Mouse (Mus musculus): ENCODE data around the gene Rmnd5b. TPM values are rescaled to one million over a fixed set of nuclear protein-coding genes. Genes with fewer than 3 reads are reported as not detected.

Rmnd5b gene
- total and polyA plus RNA-seq, 3 experiments, result 41.1 to 59.5 (median 46.7) TPM

- no peak for TF ChIP-seq POLR2AphosphoS2 (IDR thresholded peaks at IDR 0.05; ENCODE audit: low read depth, low read length)
- Histone ChIP-seq H3K9ac (ENCODE audit: insufficient read depth, low read depth) (no peak overlapping the region), H3K27me3 (replicated peaks) (no peaks in the 10 kb centered on the region), H3K79me2 (replicated peaks; ENCODE audit: control insufficient read depth, extremely low read depth, insufficient read depth, poor library complexity, severe bottlenecking) (no peaks in the 10 kb centered on the region), H3K36me3 (replicated peaks in 1 of 2; ENCODE audit: control insufficient read depth in 1 of 2, insufficient read depth in 1 of 2, low read length in 1 of 2) (peaks cover 76 to 94% of the 10 kb centered on the region in 2 experiments), H3K27ac (ENCODE audit: insufficient read depth, low read depth) (no peak overlapping the region), H3K4me3 (replicated peaks in 1 of 3; ENCODE audit: low read depth in 2 of 3, low read length in 2 of 3, poor library complexity in 1 of 3) (no peak overlapping the region), H3K4me1 (ENCODE audit: control insufficient read depth in 1 of 2, insufficient read depth in 2 of 2) (peaks cover 2 to 20% of the 10 kb centered on the region in 2 experiments; a peak in 3 of 4 replicates), H3K4me2 (ENCODE audit: insufficient read depth, low read depth, poor library complexity, severe bottlenecking) (no peak overlapping the region), H3K9me3 (replicated peaks; ENCODE audit: low read length) (no peaks in the 10 kb centered on the region)
- dilution Hi-C loops (cut with MboI; ENCODE audit: extremely low pct_ligation_motif_present, extremely low pct_unique_long_range_greater_than_20kb, low sequenced_read_pairs), result no loop called here
- in situ Hi-C loops (cut with MboI; ENCODE audit: low pct_ligation_motif_present, low pct_unique_long_range_greater_than_20kb, low sequenced_read_pairs), result no loop called here
- no peak for DNase-seq (ENCODE audit: extremely low read depth)
Observed at GRCm38 (mm10) chr11:51591168-51591567, 44.5 kb downstream of the Rmnd5b start.

- dilution Hi-C loops (cut with MboI; ENCODE audit: extremely low pct_ligation_motif_present, extremely low pct_unique_long_range_greater_than_20kb, low sequenced_read_pairs) (no loop called here), in situ Hi-C loops (cut with MboI; ENCODE audit: low pct_ligation_motif_present, low pct_unique_long_range_greater_than_20kb, low sequenced_read_pairs) (no loop called here)
- H3K79me2 ChIP-seq (replicated peaks; ENCODE audit: control insufficient read depth, extremely low read depth, insufficient read depth, poor library complexity, severe bottlenecking), result no peaks in the 10 kb centered on the region
- H3K27ac ChIP-seq (ENCODE audit: insufficient read depth, low read depth), result no peak overlapping the region
- H3K4me1 ChIP-seq (ENCODE audit: control insufficient read depth in 1 of 2, insufficient read depth in 2 of 2), result peaks cover 9 to 27% of the 10 kb centered on the region in 2 experiments
- DNase-seq (ENCODE audit: extremely low read depth), result no peak
- no peak overlapping the region for H3K4me2 ChIP-seq (ENCODE audit: insufficient read depth, low read depth, poor library complexity, severe bottlenecking)
- peaks cover 65 to 90% of the 10 kb centered on the region in 2 experiments for H3K36me3 ChIP-seq (replicated peaks in 1 of 2; ENCODE audit: control insufficient read depth in 1 of 2, insufficient read depth in 1 of 2, low read length in 1 of 2)
- no peak for TF ChIP-seq ZC3H11A (IDR thresholded peaks at IDR 0.05; ENCODE audit: low read depth, low read length)
- TF ChIP-seq TCF12 (IDR thresholded peaks at IDR 0.05; ENCODE audit: low read depth, low read length), result no peak
- no peak for TF ChIP-seq EP300 (IDR thresholded peaks at IDR 0.05; ENCODE audit: low read length)
- peak; percentile 77; the same call in 1 of the 2 replicates for TF ChIP-seq POLR2AphosphoS2 (IDR thresholded peaks at IDR 0.05; ENCODE audit: low read depth, low read length)
- TF ChIP-seq MYC (IDR thresholded peaks at IDR 0.05; ENCODE audit: low read depth, low read length), result no peak
- no peak for TF ChIP-seq USF1 (IDR thresholded peaks at IDR 0.05; ENCODE audit: low read depth, low read length)
- TF ChIP-seq RCOR1 (conservative IDR thresholded peaks at IDR 0.05; ENCODE audit: low read depth, low read length), result no peak
- no peak for TF ChIP-seq BHLHE40 (IDR thresholded peaks at IDR 0.05; ENCODE audit: low read depth, low read length)
- TF ChIP-seq JUN (IDR thresholded peaks at IDR 0.05; ENCODE audit: insufficient read depth, low read depth, low read length), result no peak
- no peak for TF ChIP-seq MEF2A (IDR thresholded peaks at IDR 0.05; ENCODE audit: borderline replicate concordance, low read depth, low read length)
- TF ChIP-seq MAX (IDR thresholded peaks at IDR 0.05; ENCODE audit: low read length), result no peak
- no peak for TF ChIP-seq SIN3A (IDR thresholded peaks at IDR 0.05; ENCODE audit: low read length)
- TF ChIP-seq ZNF384 (IDR thresholded peaks at IDR 0.05; ENCODE audit: low read depth, low read length), result 0 out of 2 replicates have a peak, but pooled peaks have one; percentile 17
- H3K4me3 ChIP-seq (replicated peaks in 1 of 3; ENCODE audit: low read depth in 2 of 3, low read length in 2 of 3, poor library complexity in 1 of 3), result no peak overlapping the region
- H3K9ac ChIP-seq (ENCODE audit: insufficient read depth, low read depth), result no peak overlapping the region
- no peaks in the 10 kb centered on the region for H3K27me3 ChIP-seq (replicated peaks)
- H3K9me3 ChIP-seq (replicated peaks; ENCODE audit: low read length), result no peaks in the 10 kb centered on the region
Observed at GRCm38 (mm10) chr11:51590002-51590401, 45.7 kb downstream of the Rmnd5b start.

GRCm38 (mm10) chr11:51588833-51589232 is 46.9 kb downstream of the Rmnd5b start:
- Histone ChIP-seq H3K4me2 (ENCODE audit: insufficient read depth, low read depth, poor library complexity, severe bottlenecking) (no peak overlapping the region), H3K4me1 (ENCODE audit: control insufficient read depth in 1 of 2, insufficient read depth in 2 of 2) (peaks cover 9 to 28% of the 10 kb centered on the region in 2 experiments), H3K79me2 (replicated peaks; ENCODE audit: control insufficient read depth, extremely low read depth, insufficient read depth, poor library complexity, severe bottlenecking) (no peaks in the 10 kb centered on the region), H3K4me3 (replicated peaks in 1 of 3; ENCODE audit: low read depth in 2 of 3, low read length in 2 of 3, poor library complexity in 1 of 3) (no peak overlapping the region), H3K36me3 (replicated peaks in 1 of 2; ENCODE audit: control insufficient read depth in 1 of 2, insufficient read depth in 1 of 2, low read length in 1 of 2) (peaks cover 55 to 81% of the 10 kb centered on the region in 2 experiments), H3K27me3 (replicated peaks) (no peaks in the 10 kb centered on the region), H3K9me3 (replicated peaks; ENCODE audit: low read length) (no peaks in the 10 kb centered on the region), H3K9ac (ENCODE audit: insufficient read depth, low read depth) (no peak overlapping the region), H3K27ac (ENCODE audit: insufficient read depth, low read depth) (no peak overlapping the region)
- DNase-seq (ENCODE audit: extremely low read depth), result no peak
- TF ChIP-seq ELF1 (IDR thresholded peaks at IDR 0.05; ENCODE audit: low read depth, low read length) (no peak), E2F4 (IDR thresholded peaks at IDR 0.05; ENCODE audit: insufficient replicate concordance, low read depth, low read length) (no peak), TCF12 (IDR thresholded peaks at IDR 0.05; ENCODE audit: low read depth, low read length) (no peak), MAZ (IDR thresholded peaks at IDR 0.05; ENCODE audit: low read depth, low read length) (no peak), CTCF (conservative IDR thresholded peaks at IDR 0.05 in 1 of 2, IDR thresholded peaks at IDR 0.05 in 1 of 2; ENCODE audit: low read depth in 2 of 2, low read length in 2 of 2) (peak in 1 of 2 experiments; percentile 37; a peak in 1 of 4 replicates), BHLHE40 (IDR thresholded peaks at IDR 0.05; ENCODE audit: low read depth, low read length) (no peak), EP300 (IDR thresholded peaks at IDR 0.05; ENCODE audit: low read length) (no peak), PAX5 (IDR thresholded peaks at IDR 0.05; ENCODE audit: low read length) (no peak), ZMIZ1 (IDR thresholded peaks at IDR 0.05; ENCODE audit: low read depth, low read length) (no peak; the same call in 1 of the 2 replicates)
- dilution Hi-C loops (cut with MboI; ENCODE audit: extremely low pct_ligation_motif_present, extremely low pct_unique_long_range_greater_than_20kb, low sequenced_read_pairs) (no loop called here), in situ Hi-C loops (cut with MboI; ENCODE audit: low pct_ligation_motif_present, low pct_unique_long_range_greater_than_20kb, low sequenced_read_pairs) (no loop called here)

Data from CH12.LX (cell line).